Mouse (Mus musculus): ENCODE data around the gene Ak2. TPM values are rescaled to one million over a fixed set of nuclear protein-coding genes. Genes with fewer than 3 reads are reported as not detected.

Gene Ak2
- polyA plus RNA-seq, 1 experiment from 2014 or later = 276 TPM

DNA sequence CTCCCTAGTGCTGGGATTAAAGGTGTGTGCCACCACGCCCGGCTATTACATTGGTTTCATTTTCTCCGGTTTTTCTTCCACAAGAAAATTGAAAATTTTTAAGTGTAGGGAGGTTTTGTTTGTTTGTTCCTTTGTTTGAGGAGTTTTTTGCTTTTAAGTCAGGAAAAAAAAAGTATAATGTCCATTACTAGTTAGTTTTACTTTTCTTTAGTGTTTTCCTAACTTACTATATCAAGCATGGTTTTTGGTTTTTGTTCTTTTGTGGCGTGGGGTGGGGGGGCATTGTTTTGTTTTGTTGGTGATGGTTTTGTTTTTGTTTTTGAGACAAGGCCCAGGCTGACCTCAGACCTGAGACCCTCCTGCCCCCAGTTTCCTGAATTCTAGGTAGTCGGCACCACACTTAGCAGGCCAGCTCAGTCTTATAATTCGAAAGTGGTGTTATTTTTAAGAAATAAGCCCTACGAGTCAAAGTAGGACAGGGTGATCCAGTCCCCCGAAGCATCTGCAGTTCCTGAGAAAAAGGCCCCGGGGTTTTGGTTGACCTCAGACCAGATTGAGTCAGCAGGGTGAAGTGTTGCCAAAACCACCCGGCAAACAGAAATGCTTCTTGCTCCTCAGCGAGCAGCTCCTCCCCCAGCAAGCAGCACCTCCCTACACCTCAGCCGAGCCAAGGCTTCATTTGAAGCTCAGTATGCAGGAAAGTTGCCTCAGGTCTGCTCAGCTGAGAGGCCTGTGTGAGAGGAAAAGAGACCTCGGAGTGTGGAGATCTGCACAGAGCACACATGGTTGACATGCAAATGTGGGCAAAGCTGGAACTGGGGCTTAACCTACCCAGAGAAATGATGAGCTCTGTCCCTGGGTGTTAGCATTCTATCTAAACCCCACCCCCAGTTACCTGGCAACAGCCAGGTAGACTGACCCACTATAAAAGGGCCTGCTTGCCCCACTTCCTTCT lies 43.2 kb downstream of the Ak2 start:
- H3K4me1 ChIP-seq (ENCODE audit: insufficient read depth) = peaks cover 17% of the 10 kb centered on the region
- DNase-seq (peak; percentile 49), ATAC-seq (peak; percentile 37; the same call in 1 of the 2 replicates)
- H3K9ac ChIP-seq (replicated peaks) = no peak overlapping the region
- peak overlapping the region; percentile 71 for H3K27ac ChIP-seq (ENCODE audit: low read depth)
- 40% methylated on average over 13 of the region's 13 CpGs for WGBS (ENCODE audit: insufficient replicate concordance)
- H3K27me3 ChIP-seq (ENCODE audit: insufficient read depth, low read length) = no peaks in the 10 kb centered on the region
- TF ChIP-seq EP300 (IDR thresholded peaks at IDR 0.05; ENCODE audit: low read depth) (no peak), CTCF (IDR thresholded peaks at IDR 0.05; ENCODE audit: low read depth) (no peak)
- no peaks in the 10 kb centered on the region for H3K36me3 ChIP-seq (replicated peaks; ENCODE audit: insufficient read depth, low read length)
- H3K4me2 ChIP-seq (ENCODE audit: low read depth, low read length) = no peak overlapping the region; the same call in 1 of the 2 replicates
- no peak overlapping the region for H3K4me3 ChIP-seq (ENCODE audit: low read depth, low read length)
- H3K9me3 ChIP-seq (ENCODE audit: low read length) = no peaks in the 10 kb centered on the region

DNA sequence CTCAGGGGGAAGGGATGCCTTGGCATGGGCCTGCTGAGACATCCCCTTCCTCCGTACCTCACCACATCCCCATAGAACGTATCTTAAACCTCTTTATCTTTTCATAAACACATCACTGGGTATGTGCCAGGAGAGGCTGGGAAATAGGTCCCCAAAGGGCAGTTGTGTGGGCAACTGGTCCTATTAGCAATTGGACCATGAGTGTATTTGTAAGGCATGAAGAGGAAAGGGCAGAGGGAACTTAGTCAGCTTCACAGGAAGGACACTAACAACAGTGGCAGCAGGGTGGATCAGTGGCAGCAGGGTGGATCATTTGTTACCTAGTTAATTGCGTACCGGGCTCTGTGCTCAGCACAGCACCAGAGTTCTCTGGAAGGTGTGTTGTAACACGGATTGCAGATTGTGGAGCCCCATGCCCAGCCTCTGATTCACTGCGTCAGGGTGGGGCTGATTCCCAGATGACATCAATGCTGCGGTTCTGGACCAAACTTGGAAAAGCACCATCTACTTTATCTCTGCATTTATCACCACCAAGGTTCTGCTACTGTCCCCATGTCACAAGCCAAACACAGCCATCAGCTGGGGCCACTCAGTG lies 44.2 kb downstream of the Ak2 start:
- DNase-seq = no peak
- H3K27ac ChIP-seq (ENCODE audit: low read depth) = peak overlapping the region; percentile 71
- 56% methylated on average over 7 of the region's 7 CpGs for WGBS (ENCODE audit: insufficient replicate concordance)
- H3K36me3 ChIP-seq (replicated peaks; ENCODE audit: insufficient read depth, low read length) = no peaks in the 10 kb centered on the region
- no peaks in the 10 kb centered on the region for H3K9me3 ChIP-seq (ENCODE audit: low read length)
- TF ChIP-seq EP300 (IDR thresholded peaks at IDR 0.05; ENCODE audit: low read depth) = no peak
- TF ChIP-seq CTCF (IDR thresholded peaks at IDR 0.05; ENCODE audit: low read depth) = no peak
- H3K4me1 ChIP-seq (ENCODE audit: insufficient read depth) = peaks cover 17% of the 10 kb centered on the region
- no peaks in the 10 kb centered on the region for H3K27me3 ChIP-seq (ENCODE audit: insufficient read depth, low read length)
- H3K9ac ChIP-seq (replicated peaks) = no peak overlapping the region
- ATAC-seq = no peak
- H3K4me3 ChIP-seq (ENCODE audit: low read depth, low read length) = no peak overlapping the region
- no peak overlapping the region for H3K4me2 ChIP-seq (ENCODE audit: low read depth, low read length)

DNA sequence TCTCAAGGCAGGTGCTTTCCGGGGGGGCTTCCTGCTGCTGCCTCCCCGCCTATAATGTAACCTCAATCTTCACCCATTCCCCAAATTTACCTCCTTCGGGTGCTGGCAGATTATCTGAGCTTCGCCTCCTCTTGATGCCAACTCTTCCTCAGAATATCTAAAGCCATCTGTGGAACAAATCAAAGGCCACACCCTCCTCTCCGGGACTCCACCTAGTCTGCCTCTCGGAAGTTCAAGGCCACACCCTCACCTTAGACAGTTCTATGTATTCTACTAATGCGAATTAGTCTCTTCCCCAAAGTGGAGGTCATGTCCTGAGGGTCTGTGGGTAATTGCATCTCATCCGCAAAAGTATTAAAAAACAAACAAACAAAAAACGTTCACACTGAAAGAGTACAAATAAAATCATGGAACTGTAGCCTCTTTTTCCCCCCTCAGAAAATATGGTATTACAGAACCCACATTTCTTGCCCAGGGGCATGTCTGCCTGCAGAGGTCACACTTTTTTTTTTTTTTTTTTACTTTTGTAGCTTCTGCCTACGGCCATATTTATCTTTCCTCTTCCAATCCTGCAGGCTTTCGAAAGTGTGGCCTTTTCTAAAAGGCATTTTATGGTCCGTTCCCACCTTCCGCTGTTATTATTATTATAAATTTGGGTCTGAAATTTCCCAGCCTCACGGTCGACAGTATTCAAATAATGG lies 56.1 kb downstream of the Ak2 start:
- Histone ChIP-seq H3K4me3 (ENCODE audit: low read depth, low read length) (peak overlapping the region; percentile 60), H3K4me1 (ENCODE audit: insufficient read depth) (peaks cover 32% of the 10 kb centered on the region), H3K36me3 (replicated peaks; ENCODE audit: insufficient read depth, low read length) (no peaks in the 10 kb centered on the region), H3K27me3 (ENCODE audit: insufficient read depth, low read length) (peaks cover 36% of the 10 kb centered on the region), H3K9me3 (ENCODE audit: low read length) (no peaks in the 10 kb centered on the region), H3K27ac (ENCODE audit: low read depth) (no peak overlapping the region), H3K9ac (replicated peaks) (no peak overlapping the region), H3K4me2 (ENCODE audit: low read depth, low read length) (peak overlapping the region; percentile 97)
- WGBS (ENCODE audit: insufficient replicate concordance) = 15% methylated on average over 15 of the region's 15 CpGs
- no peak for DNase-seq
- TF ChIP-seq EP300 (IDR thresholded peaks at IDR 0.05; ENCODE audit: low read depth) (no peak), CTCF (IDR thresholded peaks at IDR 0.05; ENCODE audit: low read depth) (no peak)
- ATAC-seq = no peak

DNA sequence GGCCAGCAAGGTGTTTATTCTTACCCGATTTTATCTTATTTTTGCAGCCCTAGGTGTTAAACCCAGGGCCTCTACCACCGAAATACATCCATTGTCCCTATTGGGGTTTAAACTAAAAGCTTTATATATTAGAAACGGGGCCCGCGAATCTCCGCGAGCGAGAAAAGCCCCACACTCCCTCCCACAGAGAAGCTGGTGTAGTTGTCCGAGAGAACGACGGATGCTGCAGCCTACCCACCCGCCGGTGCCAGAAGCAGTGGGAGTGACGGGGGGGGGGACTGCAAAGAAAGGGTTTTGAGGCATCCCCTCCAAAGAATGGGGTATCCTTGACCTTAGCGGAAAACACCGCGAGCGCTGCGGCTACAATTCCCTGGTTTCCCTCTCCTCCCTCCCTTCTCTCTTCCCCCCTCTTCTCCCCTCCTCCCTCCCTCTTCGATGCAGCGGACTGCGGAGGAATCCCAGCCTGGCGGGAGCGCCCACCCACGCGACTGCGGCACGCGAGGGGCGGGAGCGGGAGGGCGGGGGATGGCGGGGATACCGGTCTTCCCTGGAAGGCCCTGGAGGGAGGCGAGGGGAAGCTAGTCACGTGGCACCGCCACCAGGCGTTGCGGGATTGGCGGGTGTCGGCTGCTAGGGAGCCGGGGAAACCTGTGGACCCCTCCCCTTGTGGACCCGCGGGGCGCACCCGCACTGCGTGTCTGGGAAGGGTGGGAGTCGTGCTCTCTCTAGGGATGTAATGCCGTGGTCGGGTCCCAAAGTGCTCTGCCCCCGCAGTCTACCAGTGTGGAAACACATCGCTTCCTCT lies 56.9 kb downstream of the Ak2 start:
- 1% methylated on average over 52 of the region's 52 CpGs for WGBS (ENCODE audit: insufficient replicate concordance)
- Histone ChIP-seq H3K9ac (replicated peaks) (peak overlapping the region; percentile 59), H3K36me3 (replicated peaks; ENCODE audit: insufficient read depth, low read length) (no peaks in the 10 kb centered on the region), H3K9me3 (ENCODE audit: low read length) (no peaks in the 10 kb centered on the region), H3K27me3 (ENCODE audit: insufficient read depth, low read length) (peaks cover 36% of the 10 kb centered on the region), H3K4me3 (ENCODE audit: low read depth, low read length) (peak overlapping the region; percentile 60), H3K27ac (ENCODE audit: low read depth) (no peak overlapping the region), H3K4me1 (ENCODE audit: insufficient read depth) (peaks cover 32% of the 10 kb centered on the region), H3K4me2 (ENCODE audit: low read depth, low read length) (peak overlapping the region; percentile 97)
- ATAC-seq (peak; percentile 54), DNase-seq (peak; percentile 48)
- TF ChIP-seq EP300 (IDR thresholded peaks at IDR 0.05; ENCODE audit: low read depth) (no peak), CTCF (IDR thresholded peaks at IDR 0.05; ENCODE audit: low read depth) (no peak)

DNA sequence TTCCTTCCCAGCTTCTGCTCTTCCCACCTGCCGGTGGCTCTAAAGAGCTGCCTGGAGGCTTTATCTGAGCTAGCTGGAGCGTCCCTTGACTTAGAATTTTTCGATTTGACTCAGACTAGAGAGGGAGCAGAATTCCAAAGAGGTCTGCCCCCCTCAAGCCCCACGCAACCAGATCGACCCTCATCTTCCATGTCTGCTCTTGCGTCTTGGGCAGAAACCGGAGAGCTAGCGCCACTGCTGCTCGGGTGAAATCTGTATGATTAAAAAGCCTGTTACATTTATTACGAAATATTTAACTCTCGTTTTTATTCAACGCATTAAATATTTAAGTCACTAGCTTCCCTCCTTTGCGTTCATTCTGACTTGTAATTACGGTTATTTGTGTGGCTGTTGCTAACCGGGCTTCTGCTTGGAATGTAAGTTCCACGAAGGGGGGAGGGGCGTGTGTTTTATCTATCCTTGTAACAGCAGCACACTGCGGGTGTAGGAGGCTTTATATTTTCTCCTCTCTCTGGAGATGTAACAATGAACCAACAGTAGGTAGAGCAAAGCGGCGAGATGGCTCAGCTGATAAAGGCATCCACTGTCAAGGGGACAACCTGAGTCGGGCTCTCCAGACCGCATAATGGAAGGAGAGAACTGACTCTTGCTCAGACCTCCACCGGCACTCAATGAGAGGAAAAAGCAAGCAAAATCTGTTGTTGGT lies 57.7 kb downstream of the Ak2 start:
- DNase-seq (no peak), ATAC-seq (no peak; the same call in 1 of the 2 replicates)
- Histone ChIP-seq H3K9ac (replicated peaks) (peak overlapping the region; percentile 59), H3K4me2 (ENCODE audit: low read depth, low read length) (peak overlapping the region; percentile 97), H3K4me1 (ENCODE audit: insufficient read depth) (peaks cover 32% of the 10 kb centered on the region), H3K9me3 (ENCODE audit: low read length) (no peaks in the 10 kb centered on the region), H3K36me3 (replicated peaks; ENCODE audit: insufficient read depth, low read length) (no peaks in the 10 kb centered on the region), H3K4me3 (ENCODE audit: low read depth, low read length) (peak overlapping the region; percentile 60), H3K27me3 (ENCODE audit: insufficient read depth, low read length) (peaks cover 36% of the 10 kb centered on the region), H3K27ac (ENCODE audit: low read depth) (no peak overlapping the region)
- 5% methylated on average over 23 of the region's 23 CpGs for WGBS (ENCODE audit: insufficient replicate concordance)
- no peak for TF ChIP-seq EP300 (IDR thresholded peaks at IDR 0.05; ENCODE audit: low read depth)
- TF ChIP-seq CTCF (IDR thresholded peaks at IDR 0.05; ENCODE audit: low read depth) = no peak; the same call in 1 of the 2 replicates
